Mouse (Mus musculus): ENCODE measurements at regions not wholly inside any gene's neighbourhood (a gene's known extent, or its start where the extent isn't known, plus 50 kb on each side); places are given as distances from the start of the nearest gene placed in this dataset.

GRCm38 (mm10) chr7:82921722-82922121 is 54.6 kb downstream of the Mex3b start:
- no peak for DNase-seq (ENCODE audit: low spot score)

GRCm38 (mm10) chr7:82923220-82924071 is 56.3 kb downstream of the Mex3b start:
- no peak for DNase-seq (ENCODE audit: low spot score)

- no peak for DNase-seq (ENCODE audit: low spot score)
Measured at GRCm38 (mm10) chr7:82924092-82924491, 57.0 kb downstream of the Mex3b start.

GRCm38 (mm10) chr7:82938311-82938710 is 71.2 kb downstream of the Mex3b start:
- no peak for DNase-seq (ENCODE audit: low spot score)

GRCm38 (mm10) chr7:82939536-82939935 is 72.4 kb downstream of the Mex3b start:
- no peak for DNase-seq (ENCODE audit: low spot score)

GRCm38 (mm10) chr7:82943376-82943775 is 76.2 kb downstream of the Mex3b start:
- no peak for DNase-seq (ENCODE audit: low spot score)

GRCm38 (mm10) chr7:82943797-82944196 is 76.7 kb downstream of the Mex3b start:
- no peak for DNase-seq (ENCODE audit: low spot score)

- DNase-seq (ENCODE audit: low spot score), result no peak
Measured at GRCm38 (mm10) chr7:82949372-82949771, 82.2 kb downstream of the Mex3b start.

- no peak for DNase-seq (ENCODE audit: low spot score)
Measured at GRCm38 (mm10) chr7:82957208-82957977, 90.3 kb downstream of the Mex3b start.

GRCm38 (mm10) chr7:82970599-82970998 is 103.5 kb downstream of the Mex3b start:
- no peak for DNase-seq (ENCODE audit: low spot score)

- DNase-seq (ENCODE audit: low spot score), result no peak
Measured at GRCm38 (mm10) chr7:82971244-82971643, 104.1 kb downstream of the Mex3b start.

- no peak for DNase-seq (ENCODE audit: low spot score)
Measured at GRCm38 (mm10) chr7:82972214-82973006, 105.3 kb downstream of the Mex3b start.

GRCm38 (mm10) chr7:82990708-82991107 is 123.6 kb downstream of the Mex3b start:
- DNase-seq (ENCODE audit: low spot score), result no peak

GRCm38 (mm10) chr7:82993136-82993535 is 126.0 kb downstream of the Mex3b start:
- DNase-seq (ENCODE audit: low spot score), result no peak

- DNase-seq (ENCODE audit: low spot score), result no peak
Measured at GRCm38 (mm10) chr7:82998848-82999247, 131.7 kb downstream of the Mex3b start.

GRCm38 (mm10) chr7:83007540-83007939 is 140.4 kb downstream of the Mex3b start:
- DNase-seq (ENCODE audit: low spot score), result no peak

- DNase-seq (ENCODE audit: low spot score), result no peak
Measured at GRCm38 (mm10) chr7:83012145-83012544, 145.0 kb downstream of the Mex3b start.

GRCm38 (mm10) chr7:83014725-83015690 is 147.9 kb downstream of the Mex3b start:
- DNase-seq (ENCODE audit: low spot score), result no peak

- DNase-seq (ENCODE audit: low spot score), result no peak
Measured at GRCm38 (mm10) chr7:83015756-83016155, 148.6 kb downstream of the Mex3b start.

- DNase-seq (ENCODE audit: low spot score), result no peak
Measured at GRCm38 (mm10) chr7:83016566-83016965, 149.4 kb downstream of the Mex3b start.

- DNase-seq (ENCODE audit: low spot score), result no peak
Measured at GRCm38 (mm10) chr7:83020584-83020983, 153.5 kb downstream of the Mex3b start.
